Mouse (Mus musculus): Measurements from ENCODE around the gene Theg. TPM values are rescaled to one million over a fixed set of nuclear protein-coding genes. Genes with fewer than 3 reads are reported as not detected.

Gene Theg
- polyA plus RNA-seq (2012; rRNA removed), result not detected in 2 replicates

GRCm38 (mm10) chr10:79587061-79587751, at the start of gene Theg:
TSS of gene Theg (minus strand) at chr10:79587331.

DNA sequence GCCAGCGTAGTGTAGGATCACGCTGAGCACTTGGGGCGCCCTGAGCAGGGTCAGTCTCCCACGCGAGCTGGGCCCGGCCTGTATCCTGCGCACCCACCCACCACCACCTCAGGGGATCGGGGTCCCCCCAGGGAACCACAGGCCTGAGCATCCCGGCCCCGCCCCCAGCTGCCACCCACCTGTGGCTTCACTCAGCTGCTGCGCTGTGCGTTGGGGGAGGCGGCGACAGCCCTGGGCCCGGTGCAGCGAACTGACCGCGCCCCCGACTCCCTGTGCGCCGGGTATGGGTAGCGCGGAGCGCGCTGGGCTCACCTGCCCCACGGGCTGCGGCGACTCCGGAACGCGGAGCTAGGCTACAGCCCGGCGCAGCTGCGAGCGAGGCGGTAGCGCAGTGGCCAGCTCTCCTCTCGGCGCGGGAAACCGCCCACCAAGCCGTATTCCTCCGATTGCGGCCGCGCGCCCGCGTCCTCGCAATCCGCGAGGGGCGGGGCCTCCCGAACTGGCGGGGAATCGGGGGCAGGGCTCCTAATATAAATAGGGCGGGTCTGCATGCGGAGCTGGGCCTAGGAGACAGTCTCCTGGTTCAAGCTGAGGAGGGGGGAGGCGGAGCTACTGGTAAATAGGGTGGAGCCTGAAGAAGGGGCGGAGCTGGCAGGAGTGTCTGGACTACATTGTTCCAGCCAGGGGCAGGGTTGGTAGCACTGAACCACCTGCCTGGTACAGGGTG, 26.6 kb upstream of the Theg start, which contains the start of gene C2cd4c:
Gene C2cd4c, minus strand, starts transcription at position 448 of the 727 bp plus-strand sequence.

GRCm38 (mm10) chr10:79554330-79555237, 32.5 kb downstream of the Theg start, which contains the start of gene Mier2:
TSS of gene Mier2 (minus strand) at chr10:79555199.

DNA sequence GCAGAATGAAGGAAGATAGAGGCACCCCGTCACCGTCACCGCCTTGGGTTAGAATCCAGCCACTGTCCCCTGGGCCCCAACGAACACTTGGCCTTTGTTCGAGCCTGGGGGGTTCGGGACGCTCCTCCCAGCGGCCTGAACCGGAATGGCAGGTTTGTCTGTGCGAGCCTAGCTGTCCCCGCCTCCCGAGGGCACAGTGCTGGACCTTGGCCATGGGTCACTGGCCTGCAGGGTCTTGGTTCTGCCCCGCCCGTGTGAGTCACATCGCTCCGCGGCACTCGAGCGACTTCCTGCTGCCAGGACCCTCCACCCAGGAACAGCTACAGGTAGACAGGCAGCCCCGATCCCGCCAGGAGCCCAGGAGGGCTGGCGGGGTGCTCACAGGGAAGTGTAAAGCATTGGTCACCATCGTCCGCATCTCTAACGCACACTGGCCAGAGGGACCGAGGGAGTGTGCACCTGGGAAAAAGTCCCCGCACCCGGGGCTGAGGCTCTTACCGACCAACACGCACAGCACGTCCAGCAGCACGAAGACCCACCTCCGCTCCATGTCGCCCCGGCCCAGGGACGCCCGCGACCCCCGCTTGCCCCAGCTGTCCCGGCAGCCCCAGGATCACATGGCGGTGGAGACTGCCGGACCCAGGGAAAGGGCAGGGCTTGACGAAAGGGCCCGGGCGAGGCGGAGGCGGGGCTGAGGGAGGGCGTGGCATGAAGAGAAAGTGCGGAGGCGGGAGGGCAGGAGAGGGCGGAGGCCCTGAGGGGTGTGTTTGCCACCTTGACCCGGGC, 53.8 kb downstream of the Theg start, which contains the start of gene Plpp2:
Gene Plpp2, minus strand, starts transcription at position 671 of the 786 bp plus-strand sequence.

Other genes starting within 250 kb of the Theg start
- not detected in 2 replicates for gene Vmn2r82, start 230.8 kb downstream of the Theg start, polyA plus RNA-seq (2012; rRNA removed)
- gene Vmn2r83, start 118.6 kb downstream of the Theg start, polyA plus RNA-seq (2012; rRNA removed), result not detected in 2 replicates
- gene Plpp2, start 53.5 kb downstream of the Theg start, polyA plus RNA-seq (2012; rRNA removed), result 5.5 and 10.1 TPM in 2 replicates
- 120 and 122 TPM in 2 replicates for gene Mier2, start 32.1 kb downstream of the Theg start, polyA plus RNA-seq (2012; rRNA removed)
- gene C2cd4c, start 26.7 kb upstream of the Theg start, polyA plus RNA-seq (2012; rRNA removed), result 1.3 and 1.4 TPM in 2 replicates
- 29.5 and 34.5 TPM in 2 replicates for gene Shc2, start 50.6 kb upstream of the Theg start, polyA plus RNA-seq (2012; rRNA removed)
- gene Odf3l2, start 58.4 kb upstream of the Theg start, polyA plus RNA-seq (2012; rRNA removed), result not detected in 2 replicates
- gene Madcam1, start 77.2 kb upstream of the Theg start, polyA plus RNA-seq (2012; rRNA removed), result 0.50 and 2.5 TPM in 2 replicates
- 47.9 and 61.7 TPM in 2 replicates for gene Tpgs1, start 82.0 kb upstream of the Theg start, polyA plus RNA-seq (2012; rRNA removed)
- 177 and 195 TPM in 2 replicates for gene Cdc34, start 94.9 kb upstream of the Theg start, polyA plus RNA-seq (2012; rRNA removed)
- gene Gzmm, start 101.7 kb upstream of the Theg start, polyA plus RNA-seq (2012; rRNA removed), result 0.81 and 1.5 TPM in 2 replicates
- gene Bsg, start 117.2 kb upstream of the Theg start, polyA plus RNA-seq (2012; rRNA removed), result 332 and 473 TPM in 2 replicates
- gene Hcn2, start 129.3 kb upstream of the Theg start, polyA plus RNA-seq (2012; rRNA removed), result 1.0 and 1.2 TPM in 2 replicates
- 51.6 and 58.3 TPM in 2 replicates for gene Polrmt, start 159.2 kb upstream of the Theg start, polyA plus RNA-seq (2012; rRNA removed)
- 0.08 and 0.26 TPM in 2 replicates for gene Fgf22, start 167.7 kb upstream of the Theg start, polyA plus RNA-seq (2012; rRNA removed)
- gene Rnf126, start 179.6 kb upstream of the Theg start, polyA plus RNA-seq (2012; rRNA removed), result 122 and 132 TPM in 2 replicates
- gene Fstl3, start 189.9 kb upstream of the Theg start, polyA plus RNA-seq (2012; rRNA removed), result 1.00 and 2.3 TPM in 2 replicates
- 0.08 and 0.16 TPM in 2 replicates for gene Prss57, start 203.6 kb upstream of the Theg start, polyA plus RNA-seq (2012; rRNA removed)
- gene Palm, start 206.2 kb upstream of the Theg start, polyA plus RNA-seq (2012; rRNA removed), result 98.3 and 130 TPM in 2 replicates
- 0.64 and 0.96 TPM in 2 replicates for gene Misp, start 233.7 kb upstream of the Theg start, polyA plus RNA-seq (2012; rRNA removed)